ENCODE assay signal across 11 mouse cellular contexts in the genomic region with DNA sequence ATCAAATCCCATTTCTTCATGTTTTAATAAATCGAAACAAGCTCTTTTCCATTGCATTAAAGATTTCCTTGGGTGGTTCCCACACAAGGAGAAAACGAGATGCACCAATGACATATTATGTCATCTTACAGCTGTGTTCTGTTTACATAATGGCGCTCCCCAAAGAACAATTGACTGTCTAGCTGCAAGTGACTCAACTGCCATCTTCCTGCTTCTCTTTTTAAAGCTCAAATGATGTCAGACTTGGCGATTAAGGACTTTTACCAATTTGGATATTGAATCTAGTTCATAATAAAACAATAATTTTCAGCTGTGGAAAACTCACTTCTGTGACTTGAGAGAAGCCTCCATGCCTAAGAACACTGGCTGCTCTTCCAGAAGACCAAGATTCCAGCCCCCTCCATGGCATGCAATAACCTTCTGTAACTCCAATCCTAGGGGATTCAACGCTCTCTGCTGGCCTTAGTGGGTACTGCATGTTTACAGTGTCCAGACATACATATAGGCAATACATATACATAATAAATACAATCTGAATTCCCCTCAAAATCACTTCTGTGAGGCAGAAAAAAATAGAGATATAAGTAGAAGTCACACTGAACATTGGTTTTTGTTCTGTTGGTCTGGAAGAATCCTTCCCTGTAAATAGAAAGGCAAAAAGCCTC.
DNase-seq lines count a peak whose midpoint lies in the region; ATAC-seq and TF ChIP-seq lines count a peak whose summit lies in the region.
"Had no signal": no experiment of that assay in that cellular context is flagged by ENCODE, and none has a peak within 500 bp of the region (broad histone marks: within the 10 kb centered on the region; RNA-seq: fewer than 3 reads in every experiment).

No protein-coding gene starts in this region.

- no peaks in the 10 kb centered on the region for H3K36me3 ChIP-seq in liver, postnatal 0 days (replicated peaks; ENCODE audit: insufficient read depth, low read length)
- H3K36me3 ChIP-seq: G1E had no signal

- WGBS in liver, postnatal 0 days (ENCODE audit: insufficient replicate concordance) = 66% methylated on average over 5 of the region's 5 CpGs

- no peak overlapping the region for H3K4me3 ChIP-seq in liver, postnatal 0 days (ENCODE audit: low read depth, low read length)

- H3K27me3 ChIP-seq in liver, postnatal 0 days (ENCODE audit: insufficient read depth, low read length) = no peaks in the 10 kb centered on the region

- TF ChIP-seq EP300 in liver, postnatal 0 days (IDR thresholded peaks at IDR 0.05; ENCODE audit: low read depth) = no peak

- ATAC-seq in liver, postnatal 0 days = no peak

- TF ChIP-seq CTCF in liver, postnatal 0 days (IDR thresholded peaks at IDR 0.05; ENCODE audit: low read depth) = peak; percentile 42

- peak; percentile 63 for DNase-seq in gastrocnemius, adult 18-20 months (ENCODE audit: low spot score)
- no peak for DNase-seq in gastrocnemius, postnatal 25 days
- no peak for DNase-seq in liver, postnatal 0 days
- DNase-seq in liver = no peak
- DNase-seq in B cell, adult 2 months = peak; percentile 45 to 50
- peak; percentile 19 for DNase-seq in gastrocnemius, postnatal 10 days
- no peak for DNase-seq in testis, postnatal 14 days (ENCODE audit: low spot score)
- DNase-seq in kidney, postnatal 10 days = no peak
- DNase-seq: adrenal gland, adult 8-10 months; cerebellum, adult 18-20 months had no signal

- no peak overlapping the region for H3K27ac ChIP-seq in liver, postnatal 0 days (ENCODE audit: low read depth)

- H3K4me2 ChIP-seq in liver, postnatal 0 days (ENCODE audit: low read depth, low read length) = no peak overlapping the region

- H3K4me1 ChIP-seq in liver, postnatal 0 days (ENCODE audit: insufficient read depth) = no peaks in the 10 kb centered on the region

- no peaks in the 10 kb centered on the region for H3K9me3 ChIP-seq in liver, postnatal 0 days (ENCODE audit: low read length)

- no peak overlapping the region for H3K9ac ChIP-seq in liver, postnatal 0 days (replicated peaks)

Comparison
In these comparisons a context has a peak if more than half of its experiments do, and no peak if none do; other contexts are left out.
1. DNase-seq: peak in gastrocnemius, adult 18-20 months (single experiment), B cell, adult 2 months (2 of 2) and gastrocnemius, postnatal 10 days (single experiment); none in gastrocnemius, postnatal 25 days (single experiment), liver, postnatal 0 days (single experiment), liver (single experiment), testis, postnatal 14 days (single experiment) and kidney, postnatal 10 days (single experiment).